Mouse (Mus musculus) urinary bladder, adult 18-20 months (tissue): ENCODE measurements around the gene Snca.

Experiments
- DNase-seq, 2 experiments: peaks; one replicate each; pipeline ENCODE4 v3.0.0; 2022; ENCODE audit warnings: low spot score in 2 of 2, mixed read lengths in 2 of 2

Gene Snca

DNA sequence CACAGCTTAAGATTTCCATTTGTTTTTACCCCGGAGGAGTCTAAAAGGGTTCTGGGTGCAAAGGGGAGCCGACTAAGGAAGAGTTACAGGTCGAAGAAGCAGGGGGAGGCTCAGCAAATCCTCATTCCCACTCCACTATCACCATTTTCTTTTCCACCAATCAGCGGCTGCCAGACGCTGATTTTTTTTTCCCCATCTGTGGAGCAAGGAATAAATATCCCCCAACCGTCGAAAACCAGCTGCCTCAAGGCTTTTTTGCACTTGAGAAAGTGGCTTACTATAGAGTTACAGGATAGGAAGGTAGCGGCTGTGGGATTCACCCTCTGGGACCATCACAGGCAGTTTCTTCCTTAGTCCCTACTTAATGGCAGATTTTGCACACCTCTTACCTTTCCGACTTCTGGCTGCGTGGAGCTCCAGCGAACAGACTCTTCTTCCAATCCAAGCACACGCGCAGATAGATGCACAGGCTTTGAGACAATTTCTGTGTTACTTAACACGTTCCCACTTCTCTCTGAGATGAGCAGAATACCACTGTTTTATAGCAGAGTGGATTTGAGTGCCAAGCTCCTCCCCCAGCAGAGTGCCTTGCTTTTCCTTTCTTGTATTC lies at the start of gene Snca:
Snca (minus strand) TSS at position 574 of the 610 bp plus-strand sequence.
- DNase-seq = peak in 1 of 2 experiments; percentile 0

DNA sequence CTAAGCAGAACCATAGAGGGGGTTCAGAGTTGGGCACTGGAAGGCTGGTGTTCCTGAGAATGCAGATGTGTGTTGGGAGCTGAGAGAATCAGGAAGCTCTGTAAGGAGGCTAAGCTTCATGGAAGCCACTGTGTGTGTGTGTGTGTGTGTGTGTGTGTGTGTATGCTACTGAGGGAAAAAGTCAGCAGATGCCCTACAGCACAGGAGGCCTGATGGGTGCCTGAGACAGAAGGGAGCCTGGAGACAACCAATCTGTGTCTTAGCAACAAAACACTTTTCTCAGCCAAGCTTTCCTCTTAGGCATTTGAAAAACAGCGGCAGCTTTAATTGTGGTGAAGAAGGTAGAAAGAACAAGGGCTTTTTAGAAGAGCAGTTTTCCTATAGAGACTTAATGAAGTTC lies 40.5 kb upstream of the Snca start:
- DNase-seq = no peak

DNA sequence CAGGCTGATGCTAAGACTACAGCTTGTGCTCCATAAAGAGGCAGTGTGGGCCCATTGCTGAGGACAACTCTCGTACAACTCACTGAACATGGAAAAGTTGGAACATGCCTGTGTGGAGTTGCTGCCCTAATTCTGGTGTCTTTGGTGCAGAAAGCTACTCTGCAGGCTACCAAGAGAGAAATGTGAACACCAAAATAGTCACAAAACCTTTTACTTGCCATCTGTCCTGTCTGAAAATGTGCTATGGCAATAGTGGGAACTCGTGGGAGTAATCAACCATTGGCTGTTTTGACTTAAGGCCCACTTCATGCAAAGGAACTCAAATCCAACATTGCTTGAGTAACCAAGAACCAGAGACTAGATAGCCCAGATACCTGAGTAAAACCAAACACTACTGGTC lies 26.9 kb upstream of the Snca start:
- no peak for DNase-seq

- no peak for DNase-seq
Observed at GRCm38 (mm10) chr6:60851690-60852089, 22.0 kb upstream of the Snca start.

- DNase-seq = peak in 1 of 2 experiments; percentile 14
Observed at GRCm38 (mm10) chr6:60828429-60829264, 1.0 kb downstream of the Snca start.

DNA sequence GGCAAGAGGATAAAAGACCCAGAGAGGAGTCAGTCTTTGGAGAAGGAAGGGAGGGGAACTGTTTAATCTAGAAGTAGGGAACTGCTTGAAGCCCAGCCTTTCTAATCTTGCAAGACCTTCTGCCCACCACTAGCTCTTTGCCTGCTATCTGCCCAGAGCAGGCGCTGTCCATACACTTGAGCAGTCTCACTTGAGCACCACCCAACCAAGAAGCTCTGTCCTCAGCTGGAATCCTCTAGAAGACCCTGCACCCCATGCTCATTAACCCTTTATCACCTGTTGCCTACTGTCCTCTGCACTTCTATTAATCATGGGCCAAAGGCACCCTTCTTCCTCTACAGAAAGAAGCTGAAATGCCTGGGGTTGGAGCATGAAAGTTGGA lies 1.6 kb downstream of the Snca start:
- DNase-seq = no peak

- no peak for DNase-seq
Observed at GRCm38 (mm10) chr6:60827290-60827689, 2.4 kb downstream of the Snca start.

DNA sequence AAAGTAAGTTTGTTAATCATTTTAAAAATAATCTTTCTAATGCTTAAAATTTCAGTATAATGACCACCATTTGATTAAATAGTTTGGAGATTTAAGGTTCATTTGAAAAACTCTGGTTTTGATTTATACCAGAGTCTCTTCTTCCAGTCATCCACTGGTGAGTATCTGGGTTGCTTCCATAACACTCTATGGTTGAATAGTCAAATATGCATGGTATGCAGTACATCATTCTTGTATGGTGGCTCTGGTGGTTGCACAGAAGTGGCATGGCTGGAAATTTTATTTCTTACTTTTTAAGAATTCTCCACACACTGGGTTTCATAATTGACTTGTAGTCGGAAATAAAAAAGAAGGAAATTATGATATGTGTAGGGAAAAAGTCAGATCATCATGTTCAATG lies 10.4 kb downstream of the Snca start:
- DNase-seq = no peak

DNA sequence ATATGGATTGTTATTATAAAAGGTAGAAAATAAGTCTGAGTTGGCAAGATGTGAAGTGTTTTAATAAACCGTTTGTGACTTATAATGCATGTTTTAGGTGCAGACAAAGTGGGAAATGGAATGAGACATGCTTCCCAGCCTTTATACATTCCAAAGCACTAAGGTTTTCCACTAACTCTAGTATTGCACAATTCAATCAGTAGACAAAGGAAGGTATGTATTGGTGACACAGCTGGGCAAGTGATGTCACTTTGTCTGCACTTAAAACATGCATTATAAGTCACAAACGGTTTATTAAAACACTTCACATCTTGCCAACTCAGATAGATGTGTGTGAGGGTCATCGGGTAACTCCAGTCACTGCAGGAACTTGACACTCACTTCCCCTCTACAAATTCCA lies 16.1 kb downstream of the Snca start:
- no peak for DNase-seq

DNA sequence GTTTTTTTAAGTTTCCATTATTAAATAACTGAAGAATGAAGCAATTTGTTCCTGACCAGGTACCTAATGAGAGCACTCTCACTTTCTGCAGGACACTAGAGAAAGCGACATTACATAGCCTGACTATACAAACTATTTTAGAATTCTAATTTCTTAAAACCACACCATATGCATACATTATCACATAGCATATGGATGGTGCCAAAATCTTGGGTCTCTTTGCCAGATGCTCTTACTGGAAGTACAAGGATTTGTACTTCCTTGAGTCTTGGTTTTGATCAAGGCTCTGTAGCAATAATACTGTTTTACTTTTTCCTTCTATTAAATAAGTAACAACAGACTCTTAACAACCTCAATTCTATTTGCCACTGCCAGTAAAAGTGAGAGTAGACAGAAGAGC lies 31.4 kb downstream of the Snca start:
- no peak for DNase-seq

DNA sequence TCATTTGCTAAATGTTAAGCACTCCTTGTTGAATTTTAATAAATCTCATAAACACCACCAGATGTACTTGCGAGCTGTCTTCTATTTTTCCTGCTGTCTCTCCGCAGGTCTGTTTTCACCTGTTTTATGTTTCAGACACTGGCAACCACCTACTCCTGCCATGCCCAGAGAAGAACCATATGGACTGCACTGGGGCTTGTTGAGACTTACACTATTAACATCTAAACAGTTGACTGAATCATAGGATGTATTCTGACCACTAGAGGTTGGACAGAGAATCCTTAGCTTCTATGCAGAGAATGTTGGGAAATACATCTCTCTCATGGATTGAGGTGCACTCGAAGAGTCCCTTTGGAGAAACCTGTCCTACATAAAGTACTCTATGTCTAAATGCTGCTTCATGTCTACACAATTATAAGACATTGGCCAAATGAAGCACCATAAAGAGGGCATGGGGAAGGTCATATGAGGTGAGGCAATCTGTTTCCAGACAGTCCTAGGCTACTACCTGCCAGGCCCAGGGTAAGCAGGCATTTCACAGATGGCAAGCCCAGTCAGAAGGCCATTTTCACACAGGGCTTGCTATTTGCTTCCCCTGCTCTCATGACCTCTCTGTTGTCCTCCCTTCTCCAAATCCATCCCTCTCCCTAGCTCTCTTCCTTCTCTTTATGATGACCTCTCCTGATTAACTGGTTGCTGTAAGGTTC lies 35.8 kb downstream of the Snca start:
- DNase-seq = no peak

GRCm38 (mm10) chr6:60786955-60787354 lies 42.7 kb downstream of the Snca start:
- no peak for DNase-seq

- no peak for DNase-seq
Observed at GRCm38 (mm10) chr6:60771899-60772298, 57.8 kb downstream of the Snca start.

- DNase-seq = no peak
Observed at GRCm38 (mm10) chr6:60765696-60766095, 64.0 kb downstream of the Snca start.

DNA sequence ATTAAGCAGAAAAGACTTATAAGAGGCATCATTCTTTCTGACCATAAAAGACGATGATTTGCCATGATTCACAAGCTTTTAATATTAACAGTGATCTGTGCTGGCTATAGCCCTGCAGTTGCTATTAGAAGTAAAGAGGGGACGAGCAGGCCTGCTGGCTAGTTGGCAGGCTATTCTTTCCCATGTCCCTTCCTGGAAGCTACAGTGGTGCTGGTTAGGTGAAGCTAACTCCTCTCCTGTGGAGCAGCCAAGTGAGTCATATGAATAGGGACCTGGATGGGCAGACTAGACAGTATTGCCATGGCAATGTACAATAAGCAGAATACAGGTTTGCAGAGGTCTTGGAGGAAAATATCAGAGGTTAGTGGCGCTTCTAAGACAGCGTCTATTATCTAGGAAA lies 66.8 kb downstream of the Snca start:
- no peak for DNase-seq

GRCm38 (mm10) chr6:60761710-60762109 lies 67.9 kb downstream of the Snca start:
- no peak for DNase-seq

DNA sequence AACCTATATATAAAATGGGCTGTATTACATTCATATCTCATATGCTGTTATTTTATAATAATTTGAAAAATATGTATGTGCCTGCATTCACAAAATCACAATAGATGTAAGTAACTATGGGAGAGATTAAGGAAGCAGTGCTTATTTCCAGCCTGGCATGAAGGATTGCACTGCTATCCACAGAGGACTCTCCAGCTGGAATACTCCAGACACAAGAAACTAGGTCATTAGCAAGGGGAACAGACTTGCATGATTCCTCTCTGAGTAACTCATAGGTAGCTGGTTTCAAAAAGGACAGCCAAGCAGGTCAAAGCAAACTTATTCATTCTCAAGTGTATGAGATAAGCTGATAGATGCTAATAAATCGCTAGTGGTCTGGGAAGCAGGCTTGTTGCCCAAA lies 74.7 kb downstream of the Snca start:
- DNase-seq = no peak

- DNase-seq = no peak
Observed at GRCm38 (mm10) chr6:60745965-60746364, 83.7 kb downstream of the Snca start.

GRCm38 (mm10) chr6:60741427-60742071 lies 88.1 kb downstream of the Snca start:
- DNase-seq = no peak

- DNase-seq = no peak
Observed at GRCm38 (mm10) chr6:60739776-60740175, 89.9 kb downstream of the Snca start.

- no peak for DNase-seq
Observed at GRCm38 (mm10) chr6:60731164-60731563, 98.5 kb downstream of the Snca start.

DNA sequence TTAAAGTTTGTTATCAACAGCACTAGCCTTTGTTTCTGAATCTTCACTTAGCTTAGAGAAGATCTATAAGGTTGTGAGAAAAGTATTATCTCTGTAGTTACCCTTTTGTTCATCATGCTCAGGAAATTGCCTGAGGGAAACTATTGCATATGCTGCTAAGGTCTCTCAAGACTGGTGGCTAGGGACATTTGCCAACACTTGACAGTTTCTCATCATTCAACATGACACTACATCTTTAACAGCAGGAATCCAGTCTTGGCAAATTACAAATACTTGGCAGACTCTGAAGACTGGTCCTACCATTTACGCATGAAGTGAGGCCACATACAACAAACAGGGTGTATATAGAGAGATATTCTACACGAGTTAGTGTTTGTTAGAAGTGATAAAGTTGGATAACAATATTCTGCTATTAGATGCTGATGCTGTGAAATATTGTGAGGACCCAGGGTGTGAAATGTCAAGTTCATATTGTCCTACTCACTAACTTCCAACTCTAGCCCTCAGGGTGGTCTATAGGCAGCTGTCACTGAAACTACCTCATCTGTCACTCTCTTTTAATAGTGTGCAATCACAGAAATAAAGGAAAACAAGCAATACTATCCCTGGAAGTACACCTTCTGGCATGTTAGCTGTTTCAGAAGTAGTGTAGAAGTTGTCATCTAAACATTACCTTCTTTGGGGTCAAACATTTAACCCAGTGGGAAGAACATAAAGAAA lies 105.4 kb downstream of the Snca start:
- DNase-seq = no peak
